In genomic region chr7:114029596-114029995, GRCm38 (mm10) we compare ENCODE assay signal across 9 mouse cellular contexts.
A peak's percentile ranks its signal among the peaks of the same experiment; 100 is the strongest.
DNase-seq lines count a peak whose midpoint lies in the region; ATAC-seq and TF ChIP-seq lines count a peak whose summit lies in the region.
"Had no signal": no experiment of that assay in that cellular context is flagged by ENCODE, and none has a peak within 500 bp of the region (broad histone marks: within the 10 kb centered on the region; RNA-seq: fewer than 3 reads in every experiment).

No protein-coding gene starts in this region.

- H3K4me1 ChIP-seq in liver, embryonic 11.5 days (replicated peaks; ENCODE audit: control insufficient read depth, insufficient read depth, low read length), result no peaks in the 10 kb centered on the region
- no peaks in the 10 kb centered on the region for H3K4me1 ChIP-seq in intestine, postnatal 0 days (replicated peaks; ENCODE audit: control insufficient read depth, insufficient read depth, low read length)
- H3K4me1 ChIP-seq: lung, embryonic 15.5 days had no signal

- H3K4me2 ChIP-seq in liver, embryonic 11.5 days, result no peak overlapping the region
- H3K4me2 ChIP-seq in intestine, postnatal 0 days (replicated peaks; ENCODE audit: low read depth), result no peak overlapping the region
- H3K4me2 ChIP-seq: lung, embryonic 15.5 days had no signal

- 73% methylated on average over 6 of the region's 6 CpGs for WGBS in liver, embryonic 11.5 days
- WGBS in intestine, postnatal 0 days, result 73% methylated on average over 6 of the region's 6 CpGs

- H3K9ac ChIP-seq in liver, embryonic 11.5 days (ENCODE audit: low read depth, low read length), result no peak overlapping the region
- no peak overlapping the region for H3K9ac ChIP-seq in intestine, postnatal 0 days (ENCODE audit: low read depth, low read length)
- H3K9ac ChIP-seq: lung, embryonic 15.5 days had no signal

- peak overlapping the region; percentile 94 for H3K27ac ChIP-seq in gastrocnemius, adult 2 months
- no peak overlapping the region for H3K27ac ChIP-seq in liver, embryonic 11.5 days (ENCODE audit: low read depth, low read length)
- H3K27ac ChIP-seq in intestine, postnatal 0 days (ENCODE audit: low read depth, low read length), result no peak overlapping the region
- H3K27ac ChIP-seq: lung, embryonic 15.5 days had no signal

- H3K4me3 ChIP-seq in gastrocnemius, adult 2 months, result no peak overlapping the region
- H3K4me3 ChIP-seq in liver, embryonic 11.5 days (ENCODE audit: low read depth, low read length), result no peak overlapping the region
- no peak overlapping the region for H3K4me3 ChIP-seq in intestine, postnatal 0 days (ENCODE audit: low read depth, low read length)
- H3K4me3 ChIP-seq: lung, embryonic 15.5 days had no signal

- no peak for ATAC-seq in liver, embryonic 11.5 days (replicated peaks; ENCODE audit: low FRiP score)
- ATAC-seq in intestine, postnatal 0 days, result no peak

- no peaks in the 10 kb centered on the region for H3K36me3 ChIP-seq in liver, embryonic 11.5 days (ENCODE audit: control insufficient read depth, insufficient read depth, low read length)
- no peaks in the 10 kb centered on the region for H3K36me3 ChIP-seq in intestine, postnatal 0 days (ENCODE audit: control insufficient read depth, insufficient read depth)
- H3K36me3 ChIP-seq: lung, embryonic 15.5 days had no signal

- peak; percentile 46 for DNase-seq in left cerebral cortex, postnatal 4 days
- no peak for DNase-seq in left cerebral cortex, adult 8-10 months (ENCODE audit: low spot score in 2 of 2)
- peak; percentile 81 for DNase-seq in adrenal gland, postnatal 10 days
- peak; percentile 91 for DNase-seq in gastrocnemius, adult 2 months
- DNase-seq in lung, postnatal 14 days, result peak; percentile 52
- no peak for DNase-seq in liver, embryonic 11.5 days (ENCODE audit: low spot score)
- DNase-seq in layer of hippocampus, adult 8-10 months (ENCODE audit: low spot score in 2 of 2), result no peak

- intact Hi-C loops in left cerebral cortex, postnatal 4 days (cut with DNase I), result no loop called here
- intact Hi-C loops in gastrocnemius, adult 2 months (cut with DNase I), result no loop called here

- TF ChIP-seq CTCF in gastrocnemius, adult 2 months (IDR thresholded peaks at IDR 0.05), result no peak
- no peak for TF ChIP-seq CTCF in intestine, postnatal 0 days (IDR thresholded peaks at IDR 0.05; ENCODE audit: low read depth)

- no peaks in the 10 kb centered on the region for H3K9me3 ChIP-seq in liver, embryonic 11.5 days (ENCODE audit: control insufficient read depth, low read length)
- H3K9me3 ChIP-seq in intestine, postnatal 0 days (ENCODE audit: control insufficient read depth), result no peaks in the 10 kb centered on the region
- H3K9me3 ChIP-seq: lung, embryonic 15.5 days had no signal

- H3K27me3 ChIP-seq in liver, embryonic 11.5 days (replicated peaks; ENCODE audit: control insufficient read depth, insufficient read depth, low read length), result no peaks in the 10 kb centered on the region
- no peaks in the 10 kb centered on the region for H3K27me3 ChIP-seq in intestine, postnatal 0 days (replicated peaks; ENCODE audit: control insufficient read depth, insufficient read depth, low read length)
- H3K27me3 ChIP-seq: lung, embryonic 15.5 days had no signal

Comparison
In these comparisons a context has a peak if more than half of its experiments do, and no peak if none do; other contexts are left out.
1. DNase-seq: peak in left cerebral cortex, postnatal 4 days (single experiment), adrenal gland, postnatal 10 days (single experiment), gastrocnemius, adult 2 months (single experiment) and lung, postnatal 14 days (single experiment); none in left cerebral cortex, adult 8-10 months (0 of 2), liver, embryonic 11.5 days (single experiment) and layer of hippocampus, adult 8-10 months (0 of 2).